Comparison of ENCODE assay signal across 9 mouse cellular contexts in genomic region chr11:77850401-77851244, GRCm38 (mm10). TPM values are rescaled to one million over a fixed set of nuclear protein-coding genes. Genes with fewer than 3 reads are reported as not detected.
DNase-seq lines count a peak whose midpoint lies in the region; ATAC-seq and TF ChIP-seq lines count a peak whose summit lies in the region.
"Had no signal": no experiment of that assay in that cellular context is flagged by ENCODE, and none has a peak within 500 bp of the region (broad histone marks: within the 10 kb centered on the region; RNA-seq: fewer than 3 reads in every experiment).

No protein-coding gene starts in this region.

- no peaks in the 10 kb centered on the region for H3K9me3 ChIP-seq in liver, embryonic 14.5 days (ENCODE audit: control insufficient read depth, low read length)
- H3K9me3 ChIP-seq in liver, postnatal 0 days (ENCODE audit: low read length), result no peaks in the 10 kb centered on the region
- H3K9me3 ChIP-seq in embryonic facial prominence, embryonic 14.5 days (ENCODE audit: control insufficient read depth, low read length), result no peaks in the 10 kb centered on the region
- H3K9me3 ChIP-seq in hindbrain, embryonic 13.5 days, result no peaks in the 10 kb centered on the region
- no peaks in the 10 kb centered on the region for H3K9me3 ChIP-seq in limb, embryonic 15.5 days

- no peak for DNase-seq in liver, embryonic 14.5 days (ENCODE audit: low read depth in 3 of 3, low spot score in 3 of 3)
- DNase-seq in liver, postnatal 0 days, result no peak
- DNase-seq in embryonic facial prominence, embryonic 14.5 days (ENCODE audit: low spot score), result peak; percentile 67
- no peak for DNase-seq in adrenal gland, adult 8-10 months
- DNase-seq in T-cell, adult 2 months (ENCODE audit: low spot score), result no peak
- DNase-seq in thymus, postnatal 14 days, result no peak

- TF ChIP-seq CTCF in liver, embryonic 14.5 days (IDR thresholded peaks at IDR 0.05; ENCODE audit: low read depth), result 0 out of 2 replicates have a peak, but pooled peaks have one; percentile 1
- no peak for TF ChIP-seq CTCF in liver, postnatal 0 days (IDR thresholded peaks at IDR 0.05; ENCODE audit: low read depth)

- H3K4me2 ChIP-seq in liver, embryonic 14.5 days (ENCODE audit: low read depth), result no peak overlapping the region
- H3K4me2 ChIP-seq in liver, postnatal 0 days (ENCODE audit: low read depth, low read length), result no peak overlapping the region
- peak overlapping the region; percentile 11; the same call in 1 of the 2 replicates for H3K4me2 ChIP-seq in embryonic facial prominence, embryonic 14.5 days (ENCODE audit: low read depth, low read length)
- H3K4me2 ChIP-seq in hindbrain, embryonic 13.5 days, result peak overlapping the region; percentile 25
- H3K4me2 ChIP-seq in limb, embryonic 15.5 days, result peak overlapping the region; percentile 22; the same call in 1 of the 2 replicates

- no peak overlapping the region for H3K27ac ChIP-seq in liver, embryonic 14.5 days
- no peak overlapping the region for H3K27ac ChIP-seq in liver, postnatal 0 days (ENCODE audit: low read depth)
- H3K27ac ChIP-seq in embryonic facial prominence, embryonic 14.5 days (replicated peaks; ENCODE audit: low read depth, low read length), result peak overlapping the region; percentile 49
- peak overlapping the region; percentile 94 for H3K27ac ChIP-seq in hindbrain, embryonic 13.5 days
- peak overlapping the region; percentile 44 for H3K27ac ChIP-seq in limb, embryonic 15.5 days

- no peaks in the 10 kb centered on the region for H3K27me3 ChIP-seq in liver, embryonic 14.5 days (ENCODE audit: control insufficient read depth, insufficient read depth, low read length)
- no peaks in the 10 kb centered on the region for H3K27me3 ChIP-seq in liver, postnatal 0 days (ENCODE audit: insufficient read depth, low read length)
- no peaks in the 10 kb centered on the region for H3K27me3 ChIP-seq in embryonic facial prominence, embryonic 14.5 days (replicated peaks; ENCODE audit: control insufficient read depth, insufficient read depth, low read length)
- peaks cover 26% of the 10 kb centered on the region for H3K27me3 ChIP-seq in hindbrain, embryonic 13.5 days
- H3K27me3 ChIP-seq in limb, embryonic 15.5 days, result no peaks in the 10 kb centered on the region

- no peaks in the 10 kb centered on the region for H3K4me1 ChIP-seq in liver, embryonic 14.5 days (replicated peaks; ENCODE audit: control insufficient read depth in 2 of 2, insufficient read depth in 2 of 2, low read length in 1 of 2)
- no peaks in the 10 kb centered on the region for H3K4me1 ChIP-seq in liver, postnatal 0 days (ENCODE audit: insufficient read depth)
- H3K4me1 ChIP-seq in embryonic facial prominence, embryonic 14.5 days (ENCODE audit: control insufficient read depth, insufficient read depth, low read length), result peaks cover 5% of the 10 kb centered on the region
- peaks cover 85% of the 10 kb centered on the region for H3K4me1 ChIP-seq in hindbrain, embryonic 13.5 days (replicated peaks)
- H3K4me1 ChIP-seq in limb, embryonic 15.5 days, result peaks cover 22% of the 10 kb centered on the region

- no peak overlapping the region for H3K4me3 ChIP-seq in liver, embryonic 14.5 days (ENCODE audit: insufficient read depth in 1 of 2, low read depth in 2 of 2, low read length in 2 of 2)
- H3K4me3 ChIP-seq in liver, postnatal 0 days (ENCODE audit: low read depth, low read length), result no peak overlapping the region
- no peak overlapping the region for H3K4me3 ChIP-seq in embryonic facial prominence, embryonic 14.5 days (ENCODE audit: low read depth, low read length)
- H3K4me3 ChIP-seq in hindbrain, embryonic 13.5 days, result peak overlapping the region; percentile 14; the same call in 1 of the 2 replicates
- H3K4me3 ChIP-seq in limb, embryonic 15.5 days, result peak overlapping the region; percentile 8; the same call in 1 of the 2 replicates
- H3K4me3 ChIP-seq: myocyte had no signal

- 81% methylated on average over 24 of the region's 24 CpGs for WGBS in liver, embryonic 14.5 days (ENCODE audit: insufficient replicate concordance)
- WGBS in liver, postnatal 0 days (ENCODE audit: insufficient replicate concordance), result 79% methylated on average over 24 of the region's 24 CpGs
- WGBS in embryonic facial prominence, embryonic 14.5 days, result 51% methylated on average over 24 of the region's 24 CpGs
- WGBS in hindbrain, embryonic 13.5 days, result 28% methylated on average over 24 of the region's 24 CpGs
- WGBS in limb, embryonic 15.5 days, result 36% methylated on average over 24 of the region's 24 CpGs

- H3K9ac ChIP-seq in liver, embryonic 14.5 days (replicated peaks), result no peak overlapping the region
- no peak overlapping the region for H3K9ac ChIP-seq in liver, postnatal 0 days (replicated peaks)
- H3K9ac ChIP-seq in embryonic facial prominence, embryonic 14.5 days (ENCODE audit: low read depth, low read length), result no peak overlapping the region; the same call in 1 of the 2 replicates
- H3K9ac ChIP-seq in hindbrain, embryonic 13.5 days, result peak overlapping the region; percentile 61
- H3K9ac ChIP-seq in limb, embryonic 15.5 days, result no peak overlapping the region

- no peak for ATAC-seq in liver, embryonic 14.5 days (ENCODE audit: insufficient read depth)
- no peak for ATAC-seq in liver, postnatal 0 days
- ATAC-seq in embryonic facial prominence, embryonic 14.5 days (ENCODE audit: low read depth), result peak; percentile 60
- peak; percentile 87 for ATAC-seq in hindbrain, embryonic 13.5 days (ENCODE audit: low FRiP score)
- ATAC-seq in limb, embryonic 15.5 days (ENCODE audit: insufficient number of reproducible peaks, low FRiP score, low TSS enrichment, low read depth), result peak; percentile 73

- no peak for TF ChIP-seq EP300 in liver, embryonic 14.5 days (IDR thresholded peaks at IDR 0.05; ENCODE audit: low read depth)
- no peak for TF ChIP-seq EP300 in liver, postnatal 0 days (IDR thresholded peaks at IDR 0.05; ENCODE audit: low read depth)

- peaks cover 20% of the 10 kb centered on the region for H3K36me3 ChIP-seq in liver, embryonic 14.5 days (replicated peaks; ENCODE audit: control insufficient read depth, insufficient read depth, low read depth)
- H3K36me3 ChIP-seq in liver, postnatal 0 days (replicated peaks; ENCODE audit: insufficient read depth, low read length), result peaks cover 83% of the 10 kb centered on the region
- peaks cover 75% of the 10 kb centered on the region for H3K36me3 ChIP-seq in embryonic facial prominence, embryonic 14.5 days (ENCODE audit: control insufficient read depth, insufficient read depth, low read length)
- H3K36me3 ChIP-seq in hindbrain, embryonic 13.5 days, result peaks cover 77% of the 10 kb centered on the region
- H3K36me3 ChIP-seq in limb, embryonic 15.5 days, result peaks cover 75% of the 10 kb centered on the region

RNA-seq across cellular contexts. Expression of gene Pipox, which starts 43.3 kb away (rescaled TPM):
- 15.4 and 15.6 TPM in 2 replicates for polyA plus RNA-seq in liver, embryonic 14.5 days (2012; rRNA removed)
- polyA plus RNA-seq in liver, embryonic 14.5 days (2014; fragmentation: Nextera tagmentation; extraction: Ambion mirVana), result 14.1 and 15.6 TPM in 2 replicates
- polyA plus RNA-seq in liver, postnatal 0 days (2015; fragmentation: Nextera tagmentation; extraction: Ambion mirVana), result 48.9 and 53.4 TPM in 2 replicates
- 1.5 and 1.8 TPM in 2 replicates for polyA plus RNA-seq in embryonic facial prominence, embryonic 14.5 days (2014; fragmentation: Nextera tagmentation; extraction: Ambion mirVana)
- polyA plus RNA-seq in hindbrain, embryonic 13.5 days (2015; fragmentation: Nextera tagmentation; extraction: Ambion mirVana), result 4.2 and 6.6 TPM in 2 replicates
- 0.74 and 0.91 TPM in 2 replicates for polyA plus RNA-seq in limb, embryonic 15.5 days (2015; fragmentation: Nextera tagmentation; extraction: Ambion mirVana)
- total RNA-seq in adrenal gland, adult 8-10 months (2022), result 1 to 10 TPM in 2 of 4 experiments, under 1 TPM in 2; 0.89 to 2.4 (median 1.5) TPM
- polyA plus RNA-seq: myocyte had no signal

Comparison
In these comparisons a context has a peak if more than half of its experiments do, and no peak if none do; other contexts are left out.
1. ATAC-seq: peak in embryonic facial prominence, embryonic 14.5 days (single experiment), hindbrain, embryonic 13.5 days (single experiment) and limb, embryonic 15.5 days (single experiment); none in liver, embryonic 14.5 days (single experiment) and liver, postnatal 0 days (single experiment).
2. H3K27ac ChIP-seq: peak in embryonic facial prominence, embryonic 14.5 days (single experiment), hindbrain, embryonic 13.5 days (single experiment) and limb, embryonic 15.5 days (single experiment); none in liver, embryonic 14.5 days (single experiment) and liver, postnatal 0 days (single experiment).
3. H3K4me2 ChIP-seq: peak in embryonic facial prominence, embryonic 14.5 days (single experiment), hindbrain, embryonic 13.5 days (single experiment) and limb, embryonic 15.5 days (single experiment); none in liver, embryonic 14.5 days (single experiment) and liver, postnatal 0 days (single experiment).
4. H3K4me3 ChIP-seq: peak in hindbrain, embryonic 13.5 days (single experiment) and limb, embryonic 15.5 days (single experiment); none in liver, embryonic 14.5 days (0 of 2), liver, postnatal 0 days (single experiment) and embryonic facial prominence, embryonic 14.5 days (single experiment).